Mouse (Mus musculus): Measurements from ENCODE around the gene Eif4a1. TPM values are rescaled to one million over a fixed set of nuclear protein-coding genes. Genes with fewer than 3 reads are reported as not detected.

Gene Eif4a1
- polyA plus RNA-seq, 1 experiment = 335 TPM

GRCm38 (mm10) chr11:69711082-69711481 lies 38.9 kb upstream of the Eif4a1 start:
- Histone ChIP-seq H3K4me1 (ENCODE audit: control insufficient read depth, insufficient read depth, low read length) (peaks cover 2% of the 10 kb centered on the region; the same call in 1 of the 2 replicates), H3K4me3 (ENCODE audit: insufficient read depth, low read length) (no peak overlapping the region), H3K27ac (ENCODE audit: insufficient read depth, low read length) (no peak overlapping the region)
- TF ChIP-seq CTCF (IDR thresholded peaks at IDR 0.05; ENCODE audit: extremely low read depth, insufficient read depth, low read length) (no peak), POLR2A (IDR thresholded peaks at IDR 0.05; ENCODE audit: extremely low read depth, insufficient read depth, low read length) (no peak)

GRCm38 (mm10) chr11:69710470-69710869 lies 38.2 kb upstream of the Eif4a1 start:
- H3K4me3 ChIP-seq (ENCODE audit: insufficient read depth, low read length) = no peak overlapping the region
- H3K4me1 ChIP-seq (ENCODE audit: control insufficient read depth, insufficient read depth, low read length) = no peaks in the 10 kb centered on the region
- no peak for TF ChIP-seq CTCF (IDR thresholded peaks at IDR 0.05; ENCODE audit: extremely low read depth, insufficient read depth, low read length)
- TF ChIP-seq POLR2A (IDR thresholded peaks at IDR 0.05; ENCODE audit: extremely low read depth, insufficient read depth, low read length) = no peak
- no peak overlapping the region for H3K27ac ChIP-seq (ENCODE audit: insufficient read depth, low read length)

- TF ChIP-seq POLR2A (IDR thresholded peaks at IDR 0.05; ENCODE audit: extremely low read depth, insufficient read depth, low read length) = no peak
- TF ChIP-seq CTCF (IDR thresholded peaks at IDR 0.05; ENCODE audit: extremely low read depth, insufficient read depth, low read length) = no peak
- Histone ChIP-seq H3K4me1 (ENCODE audit: control insufficient read depth, insufficient read depth, low read length) (no peaks in the 10 kb centered on the region), H3K4me3 (ENCODE audit: insufficient read depth, low read length) (no peak overlapping the region), H3K27ac (ENCODE audit: insufficient read depth, low read length) (no peak overlapping the region)
Observed at GRCm38 (mm10) chr11:69709554-69710446, 37.6 kb upstream of the Eif4a1 start.

GRCm38 (mm10) chr11:69708614-69709265 lies 36.5 kb upstream of the Eif4a1 start:
- no peaks in the 10 kb centered on the region for H3K4me1 ChIP-seq (ENCODE audit: control insufficient read depth, insufficient read depth, low read length)
- H3K4me3 ChIP-seq (ENCODE audit: insufficient read depth, low read length) = no peak overlapping the region
- TF ChIP-seq POLR2A (IDR thresholded peaks at IDR 0.05; ENCODE audit: extremely low read depth, insufficient read depth, low read length) (no peak), CTCF (IDR thresholded peaks at IDR 0.05; ENCODE audit: extremely low read depth, insufficient read depth, low read length) (no peak)
- H3K27ac ChIP-seq (ENCODE audit: insufficient read depth, low read length) = no peak overlapping the region

- Histone ChIP-seq H3K4me1 (ENCODE audit: control insufficient read depth, insufficient read depth, low read length) (no peaks in the 10 kb centered on the region), H3K27ac (ENCODE audit: insufficient read depth, low read length) (no peak overlapping the region), H3K4me3 (ENCODE audit: insufficient read depth, low read length) (no peak overlapping the region)
- TF ChIP-seq POLR2A (IDR thresholded peaks at IDR 0.05; ENCODE audit: extremely low read depth, insufficient read depth, low read length) (no peak), CTCF (IDR thresholded peaks at IDR 0.05; ENCODE audit: extremely low read depth, insufficient read depth, low read length) (no peak)
Observed at GRCm38 (mm10) chr11:69707873-69708381, 35.7 kb upstream of the Eif4a1 start.

- Histone ChIP-seq H3K4me3 (ENCODE audit: insufficient read depth, low read length) (no peak overlapping the region), H3K4me1 (ENCODE audit: control insufficient read depth, insufficient read depth, low read length) (no peaks in the 10 kb centered on the region), H3K27ac (ENCODE audit: insufficient read depth, low read length) (no peak overlapping the region)
- TF ChIP-seq POLR2A (IDR thresholded peaks at IDR 0.05; ENCODE audit: extremely low read depth, insufficient read depth, low read length) = no peak
- TF ChIP-seq CTCF (IDR thresholded peaks at IDR 0.05; ENCODE audit: extremely low read depth, insufficient read depth, low read length) = no peak
Observed at GRCm38 (mm10) chr11:69707480-69707847, 35.2 kb upstream of the Eif4a1 start.

GRCm38 (mm10) chr11:69706775-69707479 lies 34.7 kb upstream of the Eif4a1 start:
- Histone ChIP-seq H3K4me3 (ENCODE audit: insufficient read depth, low read length) (no peak overlapping the region), H3K4me1 (ENCODE audit: control insufficient read depth, insufficient read depth, low read length) (no peaks in the 10 kb centered on the region), H3K27ac (ENCODE audit: insufficient read depth, low read length) (no peak overlapping the region)
- no peak for TF ChIP-seq CTCF (IDR thresholded peaks at IDR 0.05; ENCODE audit: extremely low read depth, insufficient read depth, low read length)
- no peak for TF ChIP-seq POLR2A (IDR thresholded peaks at IDR 0.05; ENCODE audit: extremely low read depth, insufficient read depth, low read length)

GRCm38 (mm10) chr11:69704613-69705010 lies 32.4 kb upstream of the Eif4a1 start:
- TF ChIP-seq CTCF (IDR thresholded peaks at IDR 0.05; ENCODE audit: extremely low read depth, insufficient read depth, low read length) = no peak
- no peak for TF ChIP-seq POLR2A (IDR thresholded peaks at IDR 0.05; ENCODE audit: extremely low read depth, insufficient read depth, low read length)
- Histone ChIP-seq H3K4me3 (ENCODE audit: insufficient read depth, low read length) (no peak overlapping the region), H3K27ac (ENCODE audit: insufficient read depth, low read length) (no peak overlapping the region)

More at GRCm38 (mm10) chr11:69704613-69705010, 32.4 kb upstream of the Eif4a1 start:
- H3K4me1 ChIP-seq (ENCODE audit: control insufficient read depth, insufficient read depth, low read length) = no peaks in the 10 kb centered on the region

All from cortical plate, adult 2 months (tissue).